11 mouse cellular contexts compared by ENCODE assay signal in genomic region chr16:23350802-23351201, GRCm38 (mm10).
DNase-seq lines count a peak whose midpoint lies in the region; ATAC-seq and TF ChIP-seq lines count a peak whose summit lies in the region.
"Had no signal": no experiment of that assay in that cellular context is flagged by ENCODE, and none has a peak within 500 bp of the region (broad histone marks: within the 10 kb centered on the region; RNA-seq: fewer than 3 reads in every experiment).

No protein-coding gene starts in this region.

- WGBS in forebrain, embryonic 11.5 days, result 31% methylated on average over 2 of the region's 2 CpGs
- 51% methylated on average over 2 of the region's 2 CpGs for WGBS in forebrain, embryonic 10.5 days
- WGBS in thymus, adult 2 months, result 0% methylated on average over 2 of the region's 2 CpGs

- H3K9me3 ChIP-seq in forebrain, embryonic 11.5 days (ENCODE audit: control insufficient read depth, low read length), result no peaks in the 10 kb centered on the region
- no peaks in the 10 kb centered on the region for H3K9me3 ChIP-seq in forebrain, embryonic 10.5 days
- H3K9me3 ChIP-seq: limb, embryonic 15.5 days had no signal

- no peaks in the 10 kb centered on the region for H3K4me1 ChIP-seq in forebrain, embryonic 11.5 days (replicated peaks; ENCODE audit: control insufficient read depth, insufficient read depth, low read length)
- peaks cover 8% of the 10 kb centered on the region for H3K4me1 ChIP-seq in forebrain, embryonic 10.5 days
- H3K4me1 ChIP-seq in embryonic fibroblast, embryonic 13.5 days (ENCODE audit: control insufficient read depth, insufficient read depth, low read length), result peaks cover 10% of the 10 kb centered on the region
- H3K4me1 ChIP-seq in thymus, adult 2 months (replicated peaks; ENCODE audit: control insufficient read depth, insufficient read depth, low read length), result peaks cover 17% of the 10 kb centered on the region
- H3K4me1 ChIP-seq: limb, embryonic 15.5 days had no signal

- peak; percentile 49; the same call in 1 of the 2 replicates for ATAC-seq in forebrain, embryonic 11.5 days (replicated peaks; ENCODE audit: low FRiP score)
- ATAC-seq: intestine, embryonic 16.5 days had no signal

- no peaks in the 10 kb centered on the region for H3K27me3 ChIP-seq in forebrain, embryonic 11.5 days (ENCODE audit: control insufficient read depth, insufficient read depth, low read length)
- H3K27me3 ChIP-seq in forebrain, embryonic 10.5 days (ENCODE audit: poor library complexity, severe bottlenecking), result no peaks in the 10 kb centered on the region
- no peaks in the 10 kb centered on the region for H3K27me3 ChIP-seq in thymus, adult 2 months (ENCODE audit: control insufficient read depth, insufficient read depth, low read length)
- H3K27me3 ChIP-seq: limb, embryonic 15.5 days had no signal

- intact Hi-C loops in gastrocnemius, postnatal 36 days (cut with DNase I), result no loop called here

- DNase-seq in forebrain, embryonic 11.5 days (ENCODE audit: low spot score), result no peak
- no peak for DNase-seq in forebrain, embryonic 10.5 days (ENCODE audit: extremely low spot score, low spot score)
- peak; percentile 44 for DNase-seq in lung, postnatal 10 days
- no peak for DNase-seq in lung, postnatal 14 days
- DNase-seq in thymus, adult 2 months, result peak; percentile 83
- DNase-seq in gastrocnemius, postnatal 36 days, result no peak
- no peak for DNase-seq in adrenal gland, postnatal 10 days

- H3K9ac ChIP-seq in forebrain, embryonic 11.5 days (ENCODE audit: low read length), result no peak overlapping the region
- H3K9ac ChIP-seq: limb, embryonic 15.5 days had no signal

- TF ChIP-seq CTCF in embryonic fibroblast, embryonic 13.5 days (IDR thresholded peaks at IDR 0.05; ENCODE audit: borderline replicate concordance, insufficient read depth, low read length), result no peak
- TF ChIP-seq CTCF in thymus, adult 2 months (IDR thresholded peaks at IDR 0.05; ENCODE audit: borderline replicate concordance, control insufficient read depth, extremely low read depth, insufficient read depth, low read length, poor library complexity), result no peak

- no peaks in the 10 kb centered on the region for H3K36me3 ChIP-seq in forebrain, embryonic 11.5 days (ENCODE audit: control insufficient read depth, insufficient read depth, low read length)
- H3K36me3 ChIP-seq in forebrain, embryonic 10.5 days (replicated peaks), result peaks cover 12% of the 10 kb centered on the region
- no peaks in the 10 kb centered on the region for H3K36me3 ChIP-seq in thymus, adult 2 months (ENCODE audit: control insufficient read depth, insufficient read depth, low read length)

- no peak for TF ChIP-seq POLR2A in embryonic fibroblast, embryonic 13.5 days (IDR thresholded peaks at IDR 0.05; ENCODE audit: low read depth, low read length)
- TF ChIP-seq POLR2A in thymus, adult 2 months (IDR thresholded peaks at IDR 0.05; ENCODE audit: control insufficient read depth, extremely low read depth, insufficient read depth, low read length, poor library complexity), result no peak

- H3K4me2 ChIP-seq in forebrain, embryonic 11.5 days (ENCODE audit: low read depth, low read length, severe bottlenecking), result no peak overlapping the region
- H3K4me2 ChIP-seq: heart, embryonic 11.5 days; limb, embryonic 15.5 days had no signal

- H3K27ac ChIP-seq in forebrain, embryonic 11.5 days (ENCODE audit: low read depth, low read length), result no peak overlapping the region
- no peak overlapping the region for H3K27ac ChIP-seq in forebrain, embryonic 10.5 days
- H3K27ac ChIP-seq in embryonic fibroblast, embryonic 13.5 days (ENCODE audit: insufficient read depth, low read length), result peak overlapping the region; percentile 22; the same call in 1 of the 2 replicates
- no peak overlapping the region for H3K27ac ChIP-seq in thymus, adult 2 months (ENCODE audit: control insufficient read depth, insufficient read depth, low read length)
- H3K27ac ChIP-seq: limb, embryonic 15.5 days had no signal

- H3K4me3 ChIP-seq in forebrain, embryonic 11.5 days (ENCODE audit: low read depth, low read length), result no peak overlapping the region
- no peak overlapping the region for H3K4me3 ChIP-seq in forebrain, embryonic 10.5 days
- no peak overlapping the region for H3K4me3 ChIP-seq in embryonic fibroblast, embryonic 13.5 days (ENCODE audit: insufficient read depth, low read length)
- no peak overlapping the region for H3K4me3 ChIP-seq in thymus, adult 2 months (ENCODE audit: control insufficient read depth, insufficient read depth, low read length)
- H3K4me3 ChIP-seq: limb, embryonic 15.5 days had no signal

Comparison
In these comparisons a context has a peak if more than half of its experiments do, and no peak if none do; other contexts are left out.
1. DNase-seq: peak in lung, postnatal 10 days (single experiment) and thymus, adult 2 months (single experiment); none in forebrain, embryonic 11.5 days (single experiment), forebrain, embryonic 10.5 days (single experiment), lung, postnatal 14 days (single experiment), gastrocnemius, postnatal 36 days (0 of 2) and adrenal gland, postnatal 10 days (single experiment).